Mouse (Mus musculus) CH12.LX (cell line): ENCODE data around the gene Csrp1. TPM values are rescaled to one million over a fixed set of nuclear protein-coding genes. Genes with fewer than 3 reads are reported as not detected.

Experiments used
- DNase-seq: peaks from one replicate; pipeline ENCODE4 v3.0.0-alpha.2; 2013; ENCODE audit errors: extremely low read depth
- H3K27ac ChIP-seq: 2 replicates; pipeline ENCODE4 v1.5.1; 2012; ENCODE audit warnings: low read depth, mild to moderate bottlenecking, control low read depth, moderate library complexity; ENCODE audit not compliant: insufficient read depth
- H3K27me3 ChIP-seq: replicated peaks from 2 replicates; pipeline ENCODE3; 2012; ENCODE audit warnings: inconsistent platforms
- H3K36me3 ChIP-seq, 2 experiments: replicated peaks in 1 of 2; 2 replicates each; pipeline versions ENCODE3 to v1.6.1; 2012; ENCODE audit warnings: inconsistent platforms in 1 of 2, low read length in 1 of 2, mild to moderate bottlenecking in 1 of 2, mixed read lengths in 1 of 2, moderate library complexity in 1 of 2; ENCODE audit not compliant: control insufficient read depth in 1 of 2, insufficient read depth in 1 of 2
- H3K4me1 ChIP-seq, 2 experiments: 2 replicates each; pipeline ENCODE4 v1.6.1; 2012; ENCODE audit warnings: inconsistent platforms in 1 of 2, moderate library complexity in 1 of 2; ENCODE audit not compliant: insufficient read depth in 2 of 2, control insufficient read depth in 1 of 2
- H3K4me2 ChIP-seq: 2 replicates; pipeline ENCODE4 v1.6.1; 2012; ENCODE audit warnings: low read depth, mild to moderate bottlenecking, control low read depth; ENCODE audit not compliant: poor library complexity, insufficient read depth, severe bottlenecking
- H3K4me3 ChIP-seq, 3 experiments: fragments of 150-350 bp in 1 of 3; sonication (generic) in 1 of 3; replicated peaks in 1 of 3; 2 replicates each; pipeline versions ENCODE3 to v1.5.1; 2011 to 2012; ENCODE audit warnings: low read depth in 2 of 3, low read length in 2 of 3, mild to moderate bottlenecking in 2 of 3, moderate library complexity in 2 of 3, control low read depth in 1 of 3, improper control_type of control experiment in 1 of 3, inconsistent platforms in 1 of 3, mixed read lengths in 1 of 3; ENCODE audit not compliant: poor library complexity in 1 of 3
- H3K79me2 ChIP-seq: replicated peaks from 2 replicates; pipeline ENCODE4 v1.6.1; 2012; ENCODE audit warnings: mild to moderate bottlenecking, moderate library complexity; ENCODE audit not compliant: control insufficient read depth, poor library complexity, insufficient read depth, severe bottlenecking; ENCODE audit errors: extremely low read depth
- H3K9ac ChIP-seq: 2 replicates; pipeline ENCODE4 v1.6.1; 2012; ENCODE audit warnings: low read depth, mild to moderate bottlenecking, control low read depth, moderate library complexity; ENCODE audit not compliant: insufficient read depth
- H3K9me3 ChIP-seq: replicated peaks from 2 replicates; pipeline ENCODE3; 2012; ENCODE audit warnings: low read length, inconsistent platforms, mixed read lengths
- CHD1 ChIP-seq: IDR thresholded peaks from 2 replicates; pipeline ENCODE4 v1.6.1; 2012; ENCODE audit warnings: low read depth, low read length, improper control_type of control experiment, inconsistent platforms
- CTCF ChIP-seq, 2 experiments: IDR thresholded peaks in 1 of 2; conservative IDR thresholded peaks in 1 of 2; 2 replicates each; pipeline ENCODE4 v1.5.1; 2011 to 2012; ENCODE audit warnings: low read depth in 2 of 2, low read length in 2 of 2, improper control_type of control experiment in 1 of 2, inconsistent platforms in 1 of 2, mild to moderate bottlenecking in 1 of 2, moderate library complexity in 1 of 2
- ELF1 ChIP-seq: IDR thresholded peaks from 2 replicates; pipeline ENCODE4 v1.6.1; 2014; ENCODE audit warnings: low read depth, mild to moderate bottlenecking, inconsistent platforms, low read length, improper control_type of control experiment
- EP300 ChIP-seq: IDR thresholded peaks from 2 replicates; pipeline ENCODE4 v1.6.1; 2011; ENCODE audit warnings: low read length, improper control_type of control experiment
- GABPA ChIP-seq: IDR thresholded peaks from 2 replicates; pipeline ENCODE4 v1.6.1; 2012; ENCODE audit warnings: low read depth, low read length, improper control_type of control experiment, inconsistent platforms; ENCODE audit not compliant: insufficient replicate concordance
- HCFC1 ChIP-seq: IDR thresholded peaks from 2 replicates; pipeline ENCODE4 v1.6.1; 2012; ENCODE audit warnings: low read depth, mild to moderate bottlenecking, inconsistent platforms, low read length, improper control_type of control experiment
- IRF4 ChIP-seq: IDR thresholded peaks from 2 replicates; pipeline ENCODE4 v1.6.1; 2014; ENCODE audit warnings: low read depth, mild to moderate bottlenecking, inconsistent platforms, low read length, improper control_type of control experiment
- KAT2A ChIP-seq: IDR thresholded peaks from 2 replicates; pipeline ENCODE4 v1.6.1; 2012; ENCODE audit warnings: low read length, improper control_type of control experiment, inconsistent platforms; ENCODE audit not compliant: insufficient replicate concordance
- MAX ChIP-seq: IDR thresholded peaks from 2 replicates; pipeline ENCODE4 v1.6.1; 2011; ENCODE audit warnings: low read length, improper control_type of control experiment
- MAZ ChIP-seq: IDR thresholded peaks from 2 replicates; pipeline ENCODE4 v1.6.1; 2012; ENCODE audit warnings: low read depth, mild to moderate bottlenecking, inconsistent platforms, low read length, improper control_type of control experiment, moderate library complexity
- MEF2A ChIP-seq: IDR thresholded peaks from 2 replicates; pipeline ENCODE4 v1.6.1; 2014; ENCODE audit warnings: low read depth, mild to moderate bottlenecking, inconsistent platforms, low read length, improper control_type of control experiment, borderline replicate concordance
- MXI1 ChIP-seq: IDR thresholded peaks from 2 replicates; pipeline ENCODE4 v1.6.1; 2011; ENCODE audit warnings: mild to moderate bottlenecking, low read depth, low read length, improper control_type of control experiment
- NELFE ChIP-seq: IDR thresholded peaks from 2 replicates; pipeline ENCODE4 v1.6.1; 2011; ENCODE audit warnings: low read depth, low read length, improper control_type of control experiment
- POLR2AphosphoS2 ChIP-seq: IDR thresholded peaks from 2 replicates; pipeline ENCODE4 v1.6.1; 2011; ENCODE audit warnings: low read depth, low read length, improper control_type of control experiment
- RAD21 ChIP-seq: IDR thresholded peaks from 2 replicates; pipeline ENCODE4 v1.6.1; 2011; ENCODE audit warnings: low read depth, mild to moderate bottlenecking, low read length, improper control_type of control experiment, moderate library complexity
- SMC3 ChIP-seq: IDR thresholded peaks from 2 replicates; pipeline ENCODE4 v1.6.1; 2011; ENCODE audit warnings: low read depth, low read length, improper control_type of control experiment
- TBP ChIP-seq: conservative IDR thresholded peaks from 2 replicates; pipeline ENCODE4 v1.6.1; 2011; ENCODE audit warnings: low read depth, low read length, improper control_type of control experiment
- TCF12 ChIP-seq: IDR thresholded peaks from 2 replicates; pipeline ENCODE4 v1.6.1; 2014; ENCODE audit warnings: low read depth, mild to moderate bottlenecking, inconsistent platforms, low read length, improper control_type of control experiment
- UBTF ChIP-seq: IDR thresholded peaks from 2 replicates; pipeline ENCODE4 v1.6.1; 2012; ENCODE audit warnings: low read depth, mild to moderate bottlenecking, inconsistent platforms, low read length, improper control_type of control experiment, moderate library complexity
- USF1 ChIP-seq: IDR thresholded peaks from 2 replicates; pipeline ENCODE4 v1.6.1; 2014; ENCODE audit warnings: low read depth, mild to moderate bottlenecking, inconsistent platforms, low read length, improper control_type of control experiment
- USF2 ChIP-seq: conservative IDR thresholded peaks from 2 replicates; pipeline ENCODE4 v1.6.1; 2011; ENCODE audit warnings: low read depth, low read length, improper control_type of control experiment
- ZC3H11A ChIP-seq: IDR thresholded peaks from 2 replicates; pipeline ENCODE4 v1.6.1; 2012; ENCODE audit warnings: low read depth, mild to moderate bottlenecking, inconsistent platforms, low read length, improper control_type of control experiment
- ZKSCAN1 ChIP-seq: IDR thresholded peaks from 2 replicates; pipeline ENCODE4 v1.6.1; 2012; ENCODE audit warnings: low read depth, inconsistent platforms, low read length, improper control_type of control experiment, borderline replicate concordance
- ZMIZ1 ChIP-seq: IDR thresholded peaks from 2 replicates; pipeline ENCODE4 v1.6.1; 2012; ENCODE audit warnings: low read depth, mild to moderate bottlenecking, inconsistent platforms, low read length, improper control_type of control experiment
- ZNF384 ChIP-seq: IDR thresholded peaks from 2 replicates; pipeline ENCODE4 v1.6.1; 2012; ENCODE audit warnings: low read depth, low read length, improper control_type of control experiment, inconsistent platforms
- dilution Hi-C: fragments of 300-500 bp; cut with MboI; formaldehyde crosslinking; loops from 2 replicates; pipeline ENCODE4 v1.14.3; 2020; ENCODE audit warnings: low sequenced_read_pairs; ENCODE audit not compliant: extremely low pct_unique_long_range_greater_than_20kb, extremely low pct_ligation_motif_present
- in situ Hi-C: fragments of 300-500 bp; cut with MboI; formaldehyde crosslinking; loops from 3 replicates; pipeline ENCODE4 v1.14.3; 2019; ENCODE audit warnings: low sequenced_read_pairs, low pct_ligation_motif_present, low pct_unique_long_range_greater_than_20kb, mixed read lengths
- polyA plus RNA-seq: library from polyadenylated mRNA; unstranded; fragments of >175 nt; gene quantifications from 2 replicates; pipeline ENCODE4 v1.2.1, GENCODE M21; 2012; ENCODE audit warnings: low read depth; ENCODE audit not compliant: insufficient read length
- total RNA-seq, 2 experiments: library from RNA; depleted of rRNA; stranded (reverse); fragments of 300-350 nt in 1 of 2; fragments of >200 nt in 1 of 2; gene quantifications; 2 replicates each; pipeline ENCODE4 v1.2.3; 2012 to 2014

Csrp1 gene
- total and polyA plus RNA-seq, 3 experiments, result 45.9 to 54.3 (median 49.4) TPM

GRCm38 (mm10) chr1:135729821-135730220, 10.0 kb downstream of the Csrp1 start:
- Histone ChIP-seq H3K27ac (no peak overlapping the region), H3K36me3 (peaks cover 0 to 27% of the 10 kb centered on the region in 2 experiments), H3K79me2 (no peaks in the 10 kb centered on the region), H3K4me1 (peaks cover 4 to 29% of the 10 kb centered on the region in 2 experiments), H3K27me3 (no peaks in the 10 kb centered on the region), H3K4me3 (peak overlapping the region in 2 of 3 experiments; percentile 71 to 87), H3K9ac (peak overlapping the region; percentile 90; the same call in 1 of the 2 replicates), H3K4me2 (peak overlapping the region; percentile 67), H3K9me3 (no peaks in the 10 kb centered on the region)
- DNase-seq, result no peak
- TF ChIP-seq TBP (no peak), MAZ (no peak), NELFE (no peak), ZNF384 (no peak), MXI1 (no peak), ELF1 (no peak), GABPA (no peak), ZMIZ1 (no peak), POLR2AphosphoS2 (no peak), USF1 (no peak), ZC3H11A (no peak), RAD21 (no peak), MEF2A (no peak), TCF12 (no peak), USF2 (no peak)
- dilution Hi-C loops, result no loop called here
- in situ Hi-C loops, result no loop called here

GRCm38 (mm10) chr1:135730296-135730695, 10.4 kb downstream of the Csrp1 start:
- H3K9ac ChIP-seq, result peak overlapping the region; percentile 42
- H3K9me3 ChIP-seq, result no peaks in the 10 kb centered on the region
- peaks cover 0 to 28% of the 10 kb centered on the region in 2 experiments for H3K36me3 ChIP-seq
- H3K4me2 ChIP-seq, result no peak overlapping the region
- no peak overlapping the region for H3K4me3 ChIP-seq
- no peak for DNase-seq
- no peaks in the 10 kb centered on the region for H3K79me2 ChIP-seq
- no peaks in the 10 kb centered on the region for H3K27me3 ChIP-seq
- H3K4me1 ChIP-seq, result peaks cover 4 to 32% of the 10 kb centered on the region in 2 experiments
- TF ChIP-seq MAX (no peak), NELFE (no peak), POLR2AphosphoS2 (no peak), EP300 (no peak), ZNF384 (no peak), CTCF (conservative IDR thresholded peaks at IDR 0.05 in 1 of 2, IDR thresholded peaks at IDR 0.05 in 1 of 2; ENCODE audit: low read depth in 2 of 2, low read length in 2 of 2) (no peak), ZC3H11A (no peak), ELF1 (no peak), TBP (no peak), HCFC1 (no peak), ZKSCAN1 (no peak), CHD1 (no peak), SMC3 (no peak), KAT2A (no peak), IRF4 (no peak), UBTF (no peak)
- TF ChIP-seq, all 38 proteins: peak for 0
- dilution Hi-C loops, result no loop called here
- no peak overlapping the region for H3K27ac ChIP-seq
- in situ Hi-C loops, result no loop called here
